Mouse (Mus musculus) stomach, embryonic 16.5 days (tissue): ENCODE measurements around the gene Rcan2. TPM values are rescaled to one million over a fixed set of nuclear protein-coding genes. Genes with fewer than 3 reads are reported as not detected.

Source experiments
- ATAC-seq: fragments of 200-750 bp; cut with Nextera tagmentation; 2 replicates; pipeline ENCODE4 v1.8.0; 2017; ENCODE audit warnings: moderate number of reproducible peaks, moderate TSS enrichment; ENCODE audit not compliant: insufficient read depth, low FRiP score
- H3K27ac ChIP-seq: fragments of 300-500 bp; sonication (generic); 2 replicates; pipeline ENCODE4 v1.5.1; 2014; ENCODE audit warnings: low read length
- H3K27me3 ChIP-seq: fragments of 300-500 bp; sonication (generic); 2 replicates; pipeline ENCODE4 v1.6.1; 2014; ENCODE audit warnings: low read length, control low read depth, mixed read lengths; ENCODE audit not compliant: control insufficient read depth, insufficient read depth
- H3K36me3 ChIP-seq: fragments of 300-500 bp; sonication (generic); 2 replicates; pipeline ENCODE4 v1.6.1; 2014; ENCODE audit warnings: low read length; ENCODE audit not compliant: control insufficient read depth, insufficient read depth
- H3K4me1 ChIP-seq: fragments of 300-500 bp; sonication (generic); 2 replicates; pipeline ENCODE4 v1.6.1; 2014; ENCODE audit warnings: low read length, control low read depth, mixed read lengths; ENCODE audit not compliant: control insufficient read depth, insufficient read depth
- H3K4me2 ChIP-seq: fragments of 300-500 bp; sonication (generic); 2 replicates; pipeline ENCODE4 v1.6.1; 2014; ENCODE audit warnings: low read depth, low read length, mixed read lengths
- H3K4me3 ChIP-seq: fragments of 300-500 bp; sonication (generic); replicated peaks from 2 replicates; pipeline ENCODE4 v1.5.1; 2014; ENCODE audit warnings: mild to moderate bottlenecking, low read length
- H3K9ac ChIP-seq: fragments of 300-500 bp; sonication (generic); 2 replicates; pipeline ENCODE4 v1.6.1; 2014; ENCODE audit warnings: low read length
- H3K9me3 ChIP-seq: fragments of 300-500 bp; sonication (generic); replicated peaks from 2 replicates; pipeline ENCODE4 v1.6.1; 2016; ENCODE audit warnings: low read length, control low read depth; ENCODE audit not compliant: control insufficient read depth
- WGBS: fragments of 180-500 bp; shearing (Covaris S2); extraction: QIAGEN DNeasy Blood & Tissue Kit; methylation state at CpG from one replicate; pipeline ENCODE4 v1.1.7; 2014; 5-methylcytosine and 5-hydroxymethylcytosine counted together
- polyA plus RNA-seq: library from polyadenylated mRNA; unstranded; fragments of >200 nt; fragmentation: Nextera tagmentation; extraction: Ambion mirVana; gene quantifications from 2 replicates; pipeline ENCODE4 v1.2.1, GENCODE M21; 2015

Gene Rcan2
- polyA plus RNA-seq, 1 experiment from 2014 or later, result 12.0 TPM

DNA sequence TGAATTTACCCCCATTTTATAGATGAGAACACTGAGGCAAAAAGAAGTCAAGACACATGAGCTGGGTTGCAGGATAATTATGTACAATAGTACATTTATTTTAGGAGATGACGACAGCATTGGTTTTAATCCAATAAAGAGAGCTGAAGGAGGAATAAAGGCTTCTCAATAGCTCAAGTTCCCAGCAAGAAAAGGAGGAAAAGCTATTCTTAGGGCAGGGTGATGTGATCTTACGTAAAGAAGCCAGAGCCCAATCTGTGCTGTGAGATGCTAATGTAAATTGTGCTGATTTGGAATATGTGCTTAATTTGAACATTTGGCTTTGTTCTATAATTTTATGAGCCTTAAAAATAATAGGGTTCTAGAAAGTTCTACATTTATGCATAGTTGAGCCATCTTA lies 176.4 kb downstream of the Rcan2 start:
- H3K27me3 ChIP-seq, result no peaks in the 10 kb centered on the region
- no peak for ATAC-seq
- WGBS, result 83% methylated on average over 2 of the region's 2 CpGs
- no peaks in the 10 kb centered on the region for H3K9me3 ChIP-seq
- no peak overlapping the region for H3K4me2 ChIP-seq
- H3K36me3 ChIP-seq, result no peaks in the 10 kb centered on the region
- no peak overlapping the region for H3K9ac ChIP-seq
- H3K4me3 ChIP-seq, result no peak overlapping the region
- no peak overlapping the region for H3K27ac ChIP-seq
- H3K4me1 ChIP-seq, result no peaks in the 10 kb centered on the region

DNA sequence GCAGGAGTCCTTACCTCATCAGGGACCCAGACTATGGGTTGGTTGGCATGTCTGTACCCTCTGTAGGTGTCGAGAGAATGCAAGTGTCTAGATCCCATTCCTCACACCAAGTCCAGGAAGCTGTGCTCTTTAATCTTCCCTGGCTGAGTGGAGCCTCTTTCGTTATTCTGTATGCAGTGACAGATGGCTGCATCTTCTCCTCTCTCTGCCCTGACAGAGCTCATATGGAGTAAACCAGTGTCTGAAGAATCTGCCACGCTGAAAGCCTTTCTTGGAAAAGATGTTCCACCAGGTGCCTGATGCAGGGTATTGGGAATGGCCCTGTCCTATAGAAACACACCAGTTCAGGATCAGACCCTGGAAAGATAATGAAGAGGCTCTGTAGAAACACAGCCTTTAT lies 178.8 kb downstream of the Rcan2 start:
- no peaks in the 10 kb centered on the region for H3K36me3 ChIP-seq
- no peak for ATAC-seq
- H3K27me3 ChIP-seq, result no peaks in the 10 kb centered on the region
- H3K4me2 ChIP-seq, result no peak overlapping the region
- WGBS, result 71% methylated on average over 3 of the region's 3 CpGs
- no peaks in the 10 kb centered on the region for H3K4me1 ChIP-seq
- no peak overlapping the region for H3K9ac ChIP-seq
- no peak overlapping the region for H3K4me3 ChIP-seq
- no peak overlapping the region for H3K27ac ChIP-seq
- H3K9me3 ChIP-seq, result no peaks in the 10 kb centered on the region

DNA sequence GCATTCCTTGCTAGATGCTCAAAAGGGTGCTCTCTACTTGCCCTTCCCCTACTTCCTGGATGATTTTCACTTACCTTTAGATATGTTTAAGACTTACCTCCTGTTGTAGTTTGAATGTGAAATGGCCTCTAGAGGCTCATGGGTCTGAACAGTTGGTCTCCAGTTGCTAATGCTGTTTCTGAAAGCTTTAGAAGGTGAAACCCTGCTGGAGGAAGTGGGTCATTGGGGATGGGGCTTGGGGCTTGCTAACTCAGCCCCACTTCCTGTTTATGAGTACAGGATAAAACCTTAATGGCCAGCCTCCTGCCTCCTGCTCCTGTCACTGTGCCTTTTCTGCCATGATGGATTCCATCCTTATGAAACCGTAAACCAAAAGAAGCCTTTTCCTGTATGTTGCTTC lies 181.4 kb downstream of the Rcan2 start:
- no peaks in the 10 kb centered on the region for H3K4me1 ChIP-seq
- no peak for ATAC-seq
- WGBS, result 48% methylated on average over 1 of the region's 1 CpGs
- H3K4me2 ChIP-seq, result no peak overlapping the region
- H3K4me3 ChIP-seq, result no peak overlapping the region
- H3K27me3 ChIP-seq, result no peaks in the 10 kb centered on the region
- H3K36me3 ChIP-seq, result no peaks in the 10 kb centered on the region
- H3K9me3 ChIP-seq, result no peaks in the 10 kb centered on the region
- no peak overlapping the region for H3K27ac ChIP-seq
- no peak overlapping the region for H3K9ac ChIP-seq

DNA sequence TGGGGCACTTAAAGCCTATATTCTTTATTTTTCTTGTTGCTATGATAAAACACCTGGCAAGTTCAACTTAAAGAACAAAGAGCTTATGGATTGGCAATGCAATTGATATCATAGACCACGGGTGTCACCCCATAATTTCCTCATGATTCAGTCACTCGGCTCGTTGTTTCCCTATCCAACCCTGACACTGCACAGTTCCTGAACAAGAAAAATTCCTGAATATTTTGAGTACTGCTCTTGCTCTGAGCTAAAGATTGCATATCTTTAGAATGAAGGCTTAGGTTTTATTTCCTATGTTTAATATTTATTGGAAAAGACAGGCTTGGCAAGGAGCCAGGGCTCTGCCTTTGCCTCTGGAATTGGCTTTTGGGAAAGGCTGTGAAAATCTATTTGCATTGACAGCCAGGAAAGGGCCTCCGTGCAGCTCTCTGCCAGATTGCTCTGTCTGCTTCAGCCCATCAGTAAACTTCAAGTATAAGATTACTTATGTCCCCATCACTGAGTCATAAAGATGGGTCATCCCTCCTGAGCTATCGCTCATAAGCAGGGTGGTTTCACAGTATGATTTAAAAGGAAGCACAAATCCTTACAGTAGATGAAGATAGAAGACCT lies 188.3 kb downstream of the Rcan2 start:
- no peaks in the 10 kb centered on the region for H3K9me3 ChIP-seq
- no peaks in the 10 kb centered on the region for H3K27me3 ChIP-seq
- no peak for ATAC-seq
- H3K4me2 ChIP-seq, result no peak overlapping the region
- H3K4me1 ChIP-seq, result peaks cover 6% of the 10 kb centered on the region; the same call in 1 of the 2 replicates
- no peak overlapping the region for H3K27ac ChIP-seq
- no peak overlapping the region for H3K4me3 ChIP-seq
- no peaks in the 10 kb centered on the region for H3K36me3 ChIP-seq
- WGBS, result 27% methylated on average over 5 of the region's 5 CpGs
- H3K9ac ChIP-seq, result no peak overlapping the region

DNA sequence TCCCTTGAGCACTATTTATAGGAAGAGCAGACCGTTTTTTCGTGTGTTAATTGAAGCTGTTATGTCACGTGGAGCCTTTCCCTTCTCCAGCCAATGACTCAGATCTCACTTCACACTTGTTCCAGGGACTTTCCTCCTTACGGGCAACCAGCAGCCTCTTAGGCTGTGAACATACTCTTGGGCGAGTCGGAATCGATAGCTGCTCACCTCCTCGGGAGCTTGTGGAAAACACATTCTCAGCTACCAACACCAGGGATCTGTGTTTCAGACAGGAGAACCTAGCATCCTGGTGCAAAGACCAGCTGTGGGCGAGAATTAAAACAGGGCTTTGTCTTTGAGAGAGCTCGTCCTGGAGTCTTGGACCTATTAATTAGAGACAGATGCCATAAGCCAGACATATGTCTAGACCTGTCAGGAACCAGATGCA lies 189.8 kb downstream of the Rcan2 start:
- Histone ChIP-seq H3K27me3 (no peaks in the 10 kb centered on the region), H3K9ac (no peak overlapping the region), H3K4me2 (no peak overlapping the region), H3K27ac (no peak overlapping the region), H3K9me3 (no peaks in the 10 kb centered on the region), H3K36me3 (no peaks in the 10 kb centered on the region), H3K4me3 (no peak overlapping the region), H3K4me1 (peaks cover 6% of the 10 kb centered on the region; the same call in 1 of the 2 replicates)
- WGBS, result 68% methylated on average over 10 of the region's 10 CpGs
- ATAC-seq, result no peak

DNA sequence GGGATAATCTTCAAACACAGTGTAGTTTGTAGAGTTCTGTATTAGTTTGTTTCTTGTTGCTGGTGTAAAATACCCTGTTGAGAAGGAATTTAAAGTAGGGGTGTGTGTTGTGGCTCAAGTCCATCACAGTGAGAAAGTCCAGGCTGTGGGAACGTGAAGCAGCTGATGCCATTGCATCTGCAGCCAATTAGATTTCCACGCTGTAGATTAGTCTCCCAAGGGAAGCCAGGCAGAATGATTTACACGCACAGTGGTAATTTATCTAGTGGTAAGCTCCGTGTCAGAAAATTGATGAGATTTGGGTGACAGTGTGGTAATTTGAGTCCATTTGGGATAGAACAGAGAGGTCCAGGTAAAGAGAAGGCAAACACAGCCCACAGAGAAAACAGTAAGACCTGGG lies 192.9 kb downstream of the Rcan2 start:
- no peaks in the 10 kb centered on the region for H3K36me3 ChIP-seq
- WGBS, result 28% methylated on average over 4 of the region's 4 CpGs
- H3K9ac ChIP-seq, result no peak overlapping the region
- no peaks in the 10 kb centered on the region for H3K27me3 ChIP-seq
- no peak overlapping the region for H3K4me3 ChIP-seq
- no peak for ATAC-seq
- H3K4me1 ChIP-seq, result peaks cover 6% of the 10 kb centered on the region; the same call in 1 of the 2 replicates
- no peak overlapping the region for H3K4me2 ChIP-seq
- H3K27ac ChIP-seq, result no peak overlapping the region
- no peaks in the 10 kb centered on the region for H3K9me3 ChIP-seq

DNA sequence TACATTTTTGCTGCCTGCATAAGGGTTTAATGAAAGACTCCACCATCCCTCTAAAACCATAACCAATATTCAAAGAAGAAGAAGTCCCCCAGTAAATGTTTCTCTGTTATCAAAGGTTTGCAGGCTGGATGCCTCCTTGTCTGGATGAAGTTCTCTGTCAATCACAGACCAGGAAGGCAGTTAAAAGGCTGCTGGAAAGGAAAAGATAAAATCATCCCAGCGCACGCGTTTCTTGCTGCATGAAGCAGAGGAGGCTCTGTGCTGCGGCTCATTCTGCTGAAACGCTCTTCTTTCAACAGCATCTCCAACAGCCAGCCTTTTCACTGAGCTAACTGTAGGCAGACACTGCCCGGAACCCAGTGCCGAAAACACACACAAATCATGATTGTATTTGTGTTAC lies 196.4 kb downstream of the Rcan2 start:
- H3K4me2 ChIP-seq, result no peak overlapping the region
- 90% methylated on average over 7 of the region's 7 CpGs for WGBS
- H3K4me3 ChIP-seq, result no peak overlapping the region
- no peaks in the 10 kb centered on the region for H3K36me3 ChIP-seq
- H3K27ac ChIP-seq, result no peak overlapping the region
- no peaks in the 10 kb centered on the region for H3K27me3 ChIP-seq
- ATAC-seq, result no peak
- no peaks in the 10 kb centered on the region for H3K9me3 ChIP-seq
- no peaks in the 10 kb centered on the region for H3K4me1 ChIP-seq
- H3K9ac ChIP-seq, result no peak overlapping the region

DNA sequence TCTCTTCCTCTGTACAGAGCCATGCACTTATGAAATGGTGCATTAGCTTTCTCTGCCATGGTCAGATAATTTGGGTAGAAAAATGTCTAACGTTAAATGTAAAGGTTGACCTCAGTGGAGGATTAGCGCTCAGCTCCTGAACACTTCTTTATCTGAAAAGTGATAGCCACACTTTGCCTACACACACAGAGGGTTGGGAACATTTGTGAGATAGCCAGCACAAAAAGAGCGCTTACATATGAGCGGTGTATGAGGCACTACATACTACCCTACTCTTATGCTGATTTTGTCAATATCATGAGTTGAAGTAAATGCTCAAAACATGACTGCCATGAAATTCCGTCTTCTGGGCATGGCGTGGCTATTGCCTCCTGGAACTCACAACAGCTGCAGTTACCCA lies 196.9 kb downstream of the Rcan2 start:
- H3K36me3 ChIP-seq, result no peaks in the 10 kb centered on the region
- ATAC-seq, result no peak
- H3K9me3 ChIP-seq, result no peaks in the 10 kb centered on the region
- no peaks in the 10 kb centered on the region for H3K27me3 ChIP-seq
- no peak overlapping the region for H3K9ac ChIP-seq
- 84% methylated on average over 6 of the region's 6 CpGs for WGBS
- no peak overlapping the region for H3K27ac ChIP-seq
- H3K4me3 ChIP-seq, result no peak overlapping the region
- no peak overlapping the region for H3K4me2 ChIP-seq
- H3K4me1 ChIP-seq, result no peaks in the 10 kb centered on the region

DNA sequence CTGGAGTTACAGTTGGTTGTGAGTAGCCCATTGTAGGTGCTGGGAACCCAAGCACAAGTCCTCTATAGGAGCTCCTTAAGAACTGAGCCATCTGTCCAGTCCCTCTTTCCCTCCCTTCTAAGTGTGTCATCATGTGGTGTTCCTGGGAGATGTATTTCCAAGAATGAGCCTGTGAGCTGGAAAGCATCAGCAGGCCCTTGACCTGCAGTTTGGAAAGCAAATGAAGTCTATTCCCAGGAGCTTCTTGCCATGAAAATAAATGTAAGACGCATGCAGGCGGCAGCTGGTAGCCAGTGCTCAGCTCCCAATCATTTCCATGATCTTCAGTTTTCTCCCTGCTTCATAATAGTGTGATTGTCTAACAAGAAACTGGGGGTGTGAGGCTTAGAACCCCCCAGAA lies 203.2 kb downstream of the Rcan2 start:
- no peak for ATAC-seq
- H3K4me1 ChIP-seq, result no peaks in the 10 kb centered on the region
- no peak overlapping the region for H3K9ac ChIP-seq
- H3K9me3 ChIP-seq, result no peaks in the 10 kb centered on the region
- H3K4me3 ChIP-seq, result no peak overlapping the region
- no peak overlapping the region for H3K27ac ChIP-seq
- no peaks in the 10 kb centered on the region for H3K27me3 ChIP-seq
- no peaks in the 10 kb centered on the region for H3K36me3 ChIP-seq
- 92% methylated on average over 2 of the region's 2 CpGs for WGBS
- no peak overlapping the region for H3K4me2 ChIP-seq
